Mouse (Mus musculus) neural tube, embryonic 12.5 days (tissue): ENCODE results near the gene Gm21874. TPM values are rescaled to one million over a fixed set of nuclear protein-coding genes. Genes with fewer than 3 reads are reported as not detected.
"Not testable (repeated sequence)": the region's sequence is repeated elsewhere in the genome, so short reads cannot be mapped to it uniquely, and the experiment has no call there.

Experiments
- ATAC-seq: fragments of 200-750 bp; cut with Nextera tagmentation; 2 replicates; pipeline ENCODE4 v1.8.0; 2017; ENCODE audit warnings: low read depth, mild to moderate bottlenecking, moderate TSS enrichment, moderate library complexity; ENCODE audit not compliant: low FRiP score
- H3K27ac ChIP-seq: fragments of 300-500 bp; sonication (generic); 2 replicates; pipeline ENCODE4 v1.5.1; 2016
- H3K27me3 ChIP-seq: fragments of 300-500 bp; sonication (generic); replicated peaks from 2 replicates; pipeline ENCODE4 v1.6.1; 2016; ENCODE audit warnings: mild to moderate bottlenecking
- H3K36me3 ChIP-seq: fragments of 300-500 bp; sonication (generic); 2 replicates; pipeline ENCODE4 v1.6.1; 2016; ENCODE audit warnings: mild to moderate bottlenecking
- H3K4me1 ChIP-seq: fragments of 300-500 bp; sonication (generic); 2 replicates; pipeline ENCODE4 v1.6.1; 2016
- H3K4me2 ChIP-seq: fragments of 300-500 bp; sonication (generic); replicated peaks from 2 replicates; pipeline ENCODE4 v1.6.1; 2016; ENCODE audit warnings: mild to moderate bottlenecking
- H3K4me3 ChIP-seq: fragments of 300-500 bp; sonication (generic); 2 replicates; pipeline ENCODE4 v1.5.1; 2016
- H3K9ac ChIP-seq: fragments of 300-500 bp; sonication (generic); 2 replicates; pipeline ENCODE4 v1.6.1; 2016; ENCODE audit warnings: mild to moderate bottlenecking
- H3K9me3 ChIP-seq: fragments of 300-500 bp; sonication (generic); 2 replicates; pipeline ENCODE4 v1.6.1; 2016; ENCODE audit warnings: mild to moderate bottlenecking
- polyA plus RNA-seq: library from polyadenylated mRNA; unstranded; fragments of >200 nt; fragmentation: Nextera tagmentation; extraction: Ambion mirVana; gene quantifications from 2 replicates; pipeline ENCODE4 v1.2.1, GENCODE M21; 2016

The Gm21874 gene
- polyA plus RNA-seq = not detected in 2 replicates

- not testable (repeated sequence) for H3K4me1 ChIP-seq, ATAC-seq, H3K27ac ChIP-seq, H3K27me3 ChIP-seq, H3K9ac ChIP-seq, H3K36me3 ChIP-seq, H3K9me3 ChIP-seq, H3K4me2 ChIP-seq, H3K4me3 ChIP-seq
These were observed at the start of gene Gm21874 for GRCm38 (mm10) chrY:9416048-9416447. Gm21874 (minus strand) TSS chrY:9416148.

Other genes starting within 250 kb of the Gm21874 start
- gene Gm21721, start 214.0 kb downstream of the Gm21874 start, polyA plus RNA-seq = not detected in 2 replicates
- not detected in 2 replicates for gene Gm21812, start 69.0 kb downstream of the Gm21874 start, polyA plus RNA-seq